Mouse (Mus musculus) liver, adult (tissue): ENCODE results near the gene Cdc5l.

Experiments
- GATA4 ChIP-seq: IDR thresholded peaks from 2 replicates; pipeline ENCODE4 v1.6.1; 2014; ENCODE audit warnings: mild to moderate bottlenecking, low read length; ENCODE audit not compliant: insufficient replicate concordance

Gene Cdc5l

DNA sequence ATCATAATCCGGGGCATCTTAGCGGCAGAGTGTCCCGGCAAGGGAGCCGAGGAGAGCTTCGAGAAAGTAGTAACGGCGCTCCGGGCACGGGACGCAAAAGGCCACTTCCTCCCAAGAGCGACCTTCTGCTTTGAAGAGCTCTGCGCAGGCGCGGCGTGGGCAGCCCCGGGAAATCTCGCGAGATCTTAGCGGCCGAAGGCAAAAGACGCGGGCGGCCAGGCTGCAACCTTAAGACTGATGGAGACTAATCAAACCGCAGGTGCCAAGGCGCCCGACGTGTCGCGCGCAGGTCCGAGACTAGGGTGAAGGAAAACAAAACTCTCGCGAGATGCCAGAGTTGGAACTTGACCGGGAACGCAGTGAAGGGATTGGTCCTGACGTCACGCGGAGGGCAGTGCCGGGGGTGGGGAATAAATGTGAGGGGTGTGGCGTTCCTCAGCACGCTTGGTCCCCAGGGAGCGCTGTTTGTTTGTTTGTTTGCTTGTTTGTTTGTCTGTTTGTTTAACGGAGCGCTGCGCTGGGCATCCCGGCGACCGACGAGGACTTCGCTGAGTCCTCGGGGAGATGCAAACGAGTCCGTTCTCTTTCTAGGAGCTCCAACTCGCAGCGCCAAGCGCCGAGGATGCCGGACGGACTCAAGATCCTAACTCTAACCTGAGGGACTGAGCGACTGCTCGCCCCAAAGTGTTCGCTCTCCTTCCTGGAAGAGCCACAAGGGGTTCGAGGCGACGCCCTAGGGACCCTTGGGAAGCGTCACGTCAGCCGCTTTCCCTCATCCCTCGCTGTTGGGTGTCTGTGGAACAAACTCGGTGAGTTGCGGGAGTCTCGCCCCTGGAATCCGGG lies at the start of gene Cdc5l:
TSS of gene Cdc5l (minus strand) at position 319 of the 843 bp plus-strand sequence.
- TF ChIP-seq GATA4, result peak; percentile 10; the same call in 1 of the 2 replicates

GRCm38 (mm10) chr17:45480429-45480828 lies 46.9 kb upstream of the Cdc5l start:
- no peak for TF ChIP-seq GATA4

DNA sequence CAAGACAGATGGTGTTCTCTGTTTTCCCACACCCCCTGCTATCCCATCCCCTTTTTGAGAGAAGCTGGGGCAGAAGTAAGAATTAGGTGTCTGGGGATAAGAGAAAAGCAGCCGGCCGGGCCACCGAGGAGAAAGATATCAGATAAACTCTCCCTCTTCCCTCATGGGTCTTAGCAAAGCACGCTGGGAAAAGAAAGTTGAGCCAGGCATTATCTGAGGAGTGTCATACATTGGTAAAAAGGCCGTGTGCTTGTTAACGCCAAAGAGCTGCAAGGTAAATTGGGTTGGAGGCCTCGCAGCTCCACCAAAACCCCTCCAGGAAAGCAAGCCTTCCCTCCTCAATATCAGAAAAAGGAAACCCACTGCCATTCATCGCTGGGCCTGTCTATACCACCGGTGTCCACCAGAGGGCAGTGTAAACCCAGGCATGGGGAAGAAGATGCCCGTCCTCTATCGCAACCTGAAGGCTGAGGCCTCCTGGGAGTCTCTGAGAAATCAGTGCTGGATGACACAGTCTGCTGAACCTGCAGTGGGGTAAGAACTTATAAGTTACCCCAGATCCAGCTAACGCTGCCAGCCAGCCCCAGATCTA lies 44.8 kb upstream of the Cdc5l start:
- TF ChIP-seq GATA4, result no peak

- TF ChIP-seq GATA4, result no peak
Observed at GRCm38 (mm10) chr17:45474669-45475465, 41.3 kb upstream of the Cdc5l start, which contains the start of gene Spats1. Gene Spats1, minus strand, starts transcription at chr17:45475415.

GRCm38 (mm10) chr17:45474146-45474545 lies 40.6 kb upstream of the Cdc5l start:
- no peak for TF ChIP-seq GATA4

GRCm38 (mm10) chr17:45473667-45474066 lies 40.1 kb upstream of the Cdc5l start:
- no peak for TF ChIP-seq GATA4

- TF ChIP-seq GATA4, result no peak
Observed at GRCm38 (mm10) chr17:45470726-45471125, 37.2 kb upstream of the Cdc5l start.

DNA sequence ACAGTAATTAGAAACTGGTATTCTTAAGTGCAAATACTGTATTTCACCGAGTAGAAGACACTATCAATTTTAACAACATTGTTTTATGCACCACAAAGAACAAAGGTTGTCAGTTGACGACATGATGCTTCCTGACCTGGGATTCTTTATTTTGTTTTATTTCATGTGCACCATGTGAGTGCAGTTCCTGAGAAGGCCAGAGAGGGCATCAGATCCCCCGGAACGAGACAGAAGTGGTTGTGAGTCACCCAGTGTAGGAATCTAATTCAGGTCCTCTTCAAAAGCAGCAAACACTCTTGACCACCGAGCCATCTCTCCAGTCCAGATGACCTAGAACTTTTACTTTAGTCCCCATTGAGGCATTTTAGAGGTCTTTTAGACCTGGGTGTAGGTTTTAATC lies 34.8 kb upstream of the Cdc5l start:
- no peak for TF ChIP-seq GATA4

DNA sequence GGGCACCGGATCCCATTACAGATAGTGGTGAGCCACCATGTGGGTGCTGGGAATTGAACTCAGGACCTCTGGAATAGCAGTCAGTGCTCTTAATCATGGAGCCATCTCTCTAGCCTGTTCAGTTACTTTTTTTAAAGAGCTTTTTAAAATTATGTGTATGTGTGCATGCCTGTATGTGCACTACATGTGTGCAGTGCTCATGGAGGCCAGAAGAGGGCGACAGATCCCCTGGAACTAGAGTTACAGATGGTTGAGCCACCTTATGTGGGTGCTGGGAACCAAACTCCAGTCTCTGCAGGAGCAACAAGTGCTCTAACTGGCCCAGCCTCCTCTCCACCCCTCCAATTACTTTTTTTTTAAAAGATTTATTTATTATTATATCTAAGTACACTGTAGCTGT lies 33.2 kb upstream of the Cdc5l start:
- TF ChIP-seq GATA4, result no peak

- TF ChIP-seq GATA4, result no peak
Observed at GRCm38 (mm10) chr17:45464255-45464654, 30.7 kb upstream of the Cdc5l start.

DNA sequence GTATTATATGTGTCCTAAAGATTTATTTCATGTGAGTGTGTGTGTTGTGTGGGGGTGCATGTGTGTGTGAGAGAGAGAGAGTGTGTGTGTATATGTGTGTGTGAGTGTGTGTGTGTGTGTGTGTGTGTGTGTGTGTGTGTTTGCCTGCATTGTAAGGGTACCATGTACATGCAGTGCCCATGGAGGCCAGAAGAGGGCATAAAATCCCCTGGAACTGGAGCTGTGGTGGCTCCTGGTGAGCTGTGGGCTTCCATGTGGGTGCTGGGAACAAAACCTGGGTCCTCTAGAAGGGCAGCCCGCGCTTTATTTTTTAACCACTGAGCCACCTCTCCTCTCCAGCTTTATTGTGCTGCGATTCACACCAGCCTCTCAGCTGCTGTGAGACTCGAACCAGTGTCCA lies 29.0 kb upstream of the Cdc5l start:
- no peak for TF ChIP-seq GATA4

DNA sequence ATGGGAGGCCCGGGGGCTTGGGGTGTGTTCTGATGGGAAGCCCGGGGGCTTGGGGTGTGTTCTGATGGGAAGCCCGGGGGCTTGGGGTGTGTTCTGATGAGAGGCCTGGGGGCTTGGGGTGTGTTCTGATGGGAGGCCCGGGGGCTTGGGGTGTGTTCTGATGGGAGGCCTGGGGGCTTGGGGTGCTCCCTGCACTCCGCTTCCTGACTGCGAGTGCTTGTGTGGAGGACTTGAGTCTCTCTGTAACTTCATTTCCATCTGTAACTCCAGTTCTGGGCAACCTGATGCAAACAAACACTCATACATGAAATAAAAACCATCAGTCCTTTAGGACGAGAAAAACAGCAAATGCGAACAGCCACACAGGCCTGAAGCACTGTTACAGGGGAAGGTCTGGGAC lies 25.5 kb upstream of the Cdc5l start:
- no peak for TF ChIP-seq GATA4

DNA sequence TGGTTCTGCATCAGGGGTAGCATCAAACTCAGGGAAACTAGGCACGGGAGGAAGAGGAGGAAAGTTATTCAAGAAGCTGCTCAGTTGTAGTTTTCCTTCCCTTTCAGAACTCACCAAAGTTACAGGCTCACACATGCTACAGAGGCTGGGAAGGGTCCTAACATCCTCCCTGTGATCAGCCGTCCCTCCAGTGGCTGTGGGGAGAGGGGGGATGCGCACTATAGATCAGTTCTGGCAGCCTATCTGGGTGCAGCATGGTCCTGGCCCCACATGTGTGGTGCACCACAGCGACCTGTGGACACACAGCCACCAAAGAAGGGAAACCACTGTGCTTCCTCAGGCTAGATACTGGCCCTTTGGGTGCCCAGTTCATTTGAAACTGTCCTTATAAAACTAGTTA lies 25.0 kb upstream of the Cdc5l start:
- TF ChIP-seq GATA4, result no peak

DNA sequence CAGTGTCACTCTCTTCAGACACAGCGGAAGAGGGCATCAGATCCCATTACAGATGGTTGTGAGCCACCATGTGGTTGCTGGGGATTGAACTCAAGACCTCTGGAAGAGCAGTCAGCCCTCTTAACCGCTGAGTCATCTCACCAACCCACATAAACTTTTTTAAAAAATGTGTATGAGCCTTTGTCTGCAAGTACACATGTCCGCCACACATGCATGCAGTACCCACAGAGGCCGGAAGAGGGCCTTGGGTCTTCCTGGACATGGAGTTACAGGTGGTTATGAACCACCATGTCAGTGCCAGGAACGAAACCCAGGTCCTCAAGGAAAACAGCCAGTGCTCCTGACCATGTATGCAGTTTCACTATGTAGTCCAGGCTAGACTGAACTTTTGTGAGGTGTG lies 23.9 kb upstream of the Cdc5l start:
- TF ChIP-seq GATA4, result no peak

- TF ChIP-seq GATA4, result no peak
Observed at GRCm38 (mm10) chr17:45456260-45457152, 23.0 kb upstream of the Cdc5l start.
